Mouse (Mus musculus) cortical plate, adult 2 months (tissue): ENCODE measurements at regions not wholly inside any gene's neighbourhood (a gene's known extent, or its start where the extent isn't known, plus 50 kb on each side); places are given as distances from the start of the nearest gene placed in this dataset.

Experiments used
- CTCF ChIP-seq: fragments of 200-500 bp; IDR thresholded peaks from 2 replicates; pipeline ENCODE4 v1.5.1; 2011; ENCODE audit warnings: mild to moderate bottlenecking, control low read depth, low read length; ENCODE audit not compliant: insufficient read depth; ENCODE audit errors: extremely low read depth
- POLR2A ChIP-seq: fragments of 200-500 bp; IDR thresholded peaks from 2 replicates; pipeline ENCODE4 v1.6.1; 2011; ENCODE audit warnings: mild to moderate bottlenecking, low read length, control low read depth; ENCODE audit not compliant: insufficient read depth; ENCODE audit errors: extremely low read depth

DNA sequence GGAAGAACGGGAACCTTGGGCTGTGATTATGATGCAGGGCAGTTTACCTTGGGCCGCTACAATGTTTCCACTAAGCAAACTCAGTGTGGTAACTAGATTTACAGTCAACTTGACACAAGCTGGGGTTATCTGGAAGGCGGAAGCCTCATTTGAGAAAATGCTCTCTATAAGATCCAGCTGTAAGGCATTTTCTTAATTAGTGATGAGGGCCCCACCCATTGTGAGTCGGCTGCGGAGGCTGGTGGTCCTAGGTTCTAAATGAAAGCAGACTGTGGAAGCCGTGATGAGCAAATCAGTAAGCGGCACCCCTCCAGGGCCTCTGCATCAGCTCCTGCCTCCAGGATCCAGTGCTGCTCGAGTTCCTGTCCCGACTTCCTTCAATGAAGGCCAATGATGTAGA, 183.4 kb downstream of the Ly86 start:
- TF ChIP-seq CTCF (no peak), POLR2A (no peak)
